Mouse (Mus musculus) liver, adult 2 months (tissue): Measurements from ENCODE around the gene Oasl2. TPM values are rescaled to one million over a fixed set of nuclear protein-coding genes. Genes with fewer than 3 reads are reported as not detected.

Experiments
- DNase-seq: peaks from one replicate; pipeline ENCODE4 v3.0.0-alpha.2; 2011; ENCODE audit warnings: low read depth, low spot score; ENCODE audit errors: extremely low read depth
- H3K27ac ChIP-seq: fragments of 200-500 bp; replicated peaks from 2 replicates; pipeline ENCODE4 v1.5.1; 2012; ENCODE audit warnings: low read depth, mild to moderate bottlenecking, control low read depth, inconsistent platforms, low read length; ENCODE audit not compliant: insufficient read depth
- H3K27me3 ChIP-seq: fragments of 200-500 bp; 2 replicates; pipeline ENCODE4 v1.6.1; 2012; ENCODE audit warnings: mild to moderate bottlenecking, moderate library complexity, low read length, inconsistent platforms; ENCODE audit not compliant: control insufficient read depth, insufficient read depth
- H3K36me3 ChIP-seq: fragments of 200-500 bp; 2 replicates; pipeline ENCODE4 v1.6.1; 2012; ENCODE audit warnings: low read length, inconsistent platforms; ENCODE audit not compliant: control insufficient read depth, insufficient read depth
- H3K4me1 ChIP-seq: fragments of 200-500 bp; 2 replicates; pipeline ENCODE4 v1.6.1; 2011; ENCODE audit warnings: low read length; ENCODE audit not compliant: control insufficient read depth, insufficient read depth
- H3K4me3 ChIP-seq: fragments of 200-500 bp; 2 replicates; pipeline ENCODE4 v1.5.1; 2011; ENCODE audit warnings: low read depth, mild to moderate bottlenecking, control low read depth, low read length, moderate library complexity; ENCODE audit not compliant: insufficient read depth
- H3K79me2 ChIP-seq: fragments of 200-500 bp; 2 replicates; pipeline ENCODE4 v1.6.1; 2012; ENCODE audit warnings: inconsistent platforms, mild to moderate bottlenecking, low read length, moderate library complexity; ENCODE audit not compliant: control insufficient read depth, insufficient read depth
- H3K9ac ChIP-seq: fragments of 200-500 bp; 2 replicates; pipeline ENCODE4 v1.6.1; 2012; ENCODE audit warnings: low read depth, mild to moderate bottlenecking, control low read depth, inconsistent platforms, low read length
- CTCF ChIP-seq: fragments of 200-500 bp; IDR thresholded peaks from 2 replicates; pipeline ENCODE4 v1.5.1; 2011; ENCODE audit warnings: low read depth, low read length, control low read depth
- POLR2A ChIP-seq: fragments of 200-500 bp; IDR thresholded peaks from 2 replicates; pipeline ENCODE4 v1.6.1; 2011; ENCODE audit warnings: low read length, control low read depth; ENCODE audit not compliant: insufficient read depth; ENCODE audit errors: extremely low read depth
- WGBS: fragments of 180-500 bp; shearing (Covaris S2); methylation state at CpG from one replicate; pipeline ENCODE4 v1.1.7; 2018; 5-methylcytosine and 5-hydroxymethylcytosine counted together
- polyA plus RNA-seq: library from polyadenylated mRNA; depleted of rRNA; stranded (reverse); fragments of >200 nt; gene quantifications from 2 replicates; pipeline ENCODE4 v1.2.3, GENCODE M21; 2012
- total RNA-seq: library from RNA; depleted of rRNA; stranded (reverse); fragments of >200 nt; gene quantifications from 2 replicates; pipeline ENCODE4 v1.2.3, GENCODE M21; 2014

Gene Oasl2
- total and polyA plus RNA-seq, 2 experiments, result 4.2 to 6.3 TPM

GRCm38 (mm10) chr5:114945072-114945471 lies 48.3 kb downstream of the Oasl2 start:
- Histone ChIP-seq H3K4me1 (peaks cover 5% of the 10 kb centered on the region; the same call in 1 of the 2 replicates), H3K27me3 (no peaks in the 10 kb centered on the region), H3K9ac (no peak overlapping the region), H3K27ac (no peak overlapping the region), H3K4me3 (no peak overlapping the region), H3K36me3 (peaks cover 2% of the 10 kb centered on the region; the same call in 1 of the 2 replicates), H3K79me2 (peaks cover 3% of the 10 kb centered on the region; the same call in 1 of the 2 replicates)
- TF ChIP-seq POLR2A (no peak), CTCF (no peak)
- WGBS, result 82% methylated on average over 10 of the region's 10 CpGs
- peak; percentile 63 for DNase-seq

DNA sequence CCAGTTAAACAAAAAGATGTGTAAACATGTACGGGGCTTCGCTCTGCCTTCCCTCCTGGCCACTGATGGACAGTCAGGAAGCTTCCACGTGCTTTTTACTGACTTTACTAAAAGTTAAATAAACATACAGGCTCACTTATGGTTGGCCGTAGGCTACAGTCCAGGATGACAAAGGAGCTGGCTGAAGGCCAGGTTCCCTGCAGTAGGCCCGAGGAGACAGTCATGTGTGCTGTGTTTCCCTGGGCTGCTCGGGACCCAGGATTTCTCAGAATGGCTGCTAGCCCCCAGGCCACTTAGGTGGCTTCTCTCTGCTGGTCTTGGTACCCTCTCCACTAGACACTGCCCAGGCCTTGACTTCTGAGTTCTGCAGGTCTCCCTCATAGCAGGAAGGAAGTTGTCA lies 52.2 kb downstream of the Oasl2 start:
- Histone ChIP-seq H3K79me2 (no peaks in the 10 kb centered on the region), H3K36me3 (peaks cover 6% of the 10 kb centered on the region; the same call in 1 of the 2 replicates), H3K9ac (no peak overlapping the region), H3K27me3 (no peaks in the 10 kb centered on the region), H3K27ac (no peak overlapping the region), H3K4me3 (no peak overlapping the region), H3K4me1 (peaks cover 14% of the 10 kb centered on the region)
- WGBS, result 9% methylated on average over 6 of the region's 6 CpGs
- TF ChIP-seq CTCF (no peak), POLR2A (no peak)
- DNase-seq, result peak; percentile 69

- H3K36me3 ChIP-seq, result peaks cover 6% of the 10 kb centered on the region; the same call in 1 of the 2 replicates
- no peak for TF ChIP-seq CTCF
- WGBS, result 58% methylated on average over 5 of the region's 5 CpGs
These were observed 52.6 kb downstream of the Oasl2 start for GRCm38 (mm10) chr5:114949316-114949715.

GRCm38 (mm10) chr5:114949812-114950211 lies 53.1 kb downstream of the Oasl2 start:
- H3K36me3 ChIP-seq, result peaks cover 10% of the 10 kb centered on the region; the same call in 1 of the 2 replicates

More at GRCm38 (mm10) chr5:114949316-114949715, 52.6 kb downstream of the Oasl2 start:
- H3K9ac ChIP-seq, result no peak overlapping the region
- no peak overlapping the region for H3K4me3 ChIP-seq
- no peaks in the 10 kb centered on the region for H3K79me2 ChIP-seq
- H3K27me3 ChIP-seq, result no peaks in the 10 kb centered on the region
- DNase-seq, result no peak
- H3K27ac ChIP-seq, result no peak overlapping the region
- peaks cover 14% of the 10 kb centered on the region for H3K4me1 ChIP-seq

DNA sequence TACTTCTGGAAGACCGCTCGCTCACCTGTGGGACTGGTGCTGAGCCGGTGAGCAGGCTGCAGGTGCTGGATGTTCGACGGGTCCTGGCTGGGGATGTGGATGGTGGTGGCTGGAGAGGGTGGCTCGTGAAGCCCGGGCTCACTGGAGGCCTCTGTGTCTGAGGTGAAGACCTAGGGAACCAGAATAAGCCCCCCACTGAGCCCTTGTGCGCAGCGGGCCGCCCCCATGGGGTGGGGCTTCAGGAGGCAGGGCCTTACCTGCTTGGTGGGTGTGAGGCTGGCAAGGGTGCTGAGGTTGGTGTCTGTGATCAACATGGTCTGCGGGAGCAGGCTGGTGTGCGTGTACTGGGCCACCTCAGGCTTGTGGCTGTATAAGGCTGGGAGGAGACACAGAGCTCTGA lies 53.9 kb downstream of the Oasl2 start:
- TF ChIP-seq CTCF (no peak), POLR2A (no peak)
- Histone ChIP-seq H3K4me3 (no peak overlapping the region), H3K79me2 (no peaks in the 10 kb centered on the region), H3K27me3 (no peaks in the 10 kb centered on the region), H3K36me3 (peaks cover 10% of the 10 kb centered on the region; the same call in 1 of the 2 replicates), H3K27ac (peak overlapping the region; percentile 8; the same call in 1 of the 2 replicates), H3K4me1 (peaks cover 14% of the 10 kb centered on the region), H3K9ac (no peak overlapping the region)
- no peak for DNase-seq
- 87% methylated on average over 12 of the region's 12 CpGs for WGBS

More at GRCm38 (mm10) chr5:114949812-114950211, 53.1 kb downstream of the Oasl2 start:
- Histone ChIP-seq H3K27me3 (no peaks in the 10 kb centered on the region), H3K4me3 (no peak overlapping the region), H3K4me1 (peaks cover 14% of the 10 kb centered on the region), H3K27ac (no peak overlapping the region), H3K79me2 (no peaks in the 10 kb centered on the region), H3K9ac (no peak overlapping the region)
- WGBS, result 90% methylated on average over 9 of the region's 9 CpGs
- no peak for DNase-seq
- no peak for TF ChIP-seq POLR2A
- TF ChIP-seq CTCF, result no peak

- Histone ChIP-seq H3K9ac (no peak overlapping the region), H3K79me2 (no peaks in the 10 kb centered on the region), H3K27ac (peak overlapping the region; percentile 8), H3K27me3 (no peaks in the 10 kb centered on the region), H3K4me3 (no peak overlapping the region), H3K4me1 (peaks cover 14% of the 10 kb centered on the region), H3K36me3 (peaks cover 13% of the 10 kb centered on the region; the same call in 1 of the 2 replicates)
- TF ChIP-seq CTCF, result no peak
- no peak for TF ChIP-seq POLR2A
- DNase-seq, result peak; percentile 93
- WGBS, result 27% methylated on average over 21 of the region's 21 CpGs
These were observed 54.6 kb downstream of the Oasl2 start for GRCm38 (mm10) chr5:114951279-114951880.
